Mouse (Mus musculus): ENCODE data around the gene Gm128. TPM values are rescaled to one million over a fixed set of nuclear protein-coding genes. Genes with fewer than 3 reads are reported as not detected.
A peak's percentile ranks its signal among the peaks of the same experiment; 100 is the strongest.

The Gm128 gene
- total RNA-seq, 2 experiments from 2014 or later, result 0.18 TPM; not detected in 1

GRCm38 (mm10) chr3:95269789-95270188, 28.4 kb upstream of the Gm128 start:
- no peak for DNase-seq

- peak; percentile 53 for DNase-seq
These were observed 26.5 kb upstream of the Gm128 start for GRCm38 (mm10) chr3:95267855-95268254.

GRCm38 (mm10) chr3:95266052-95266451, 24.7 kb upstream of the Gm128 start:
- DNase-seq, result no peak

- DNase-seq, result no peak
These were observed 23.3 kb upstream of the Gm128 start for GRCm38 (mm10) chr3:95264724-95265123.

- DNase-seq, result peak; percentile 83
These were observed 21.8 kb upstream of the Gm128 start for GRCm38 (mm10) chr3:95263089-95263739.

- DNase-seq, result no peak
These were observed 20.6 kb upstream of the Gm128 start for GRCm38 (mm10) chr3:95261975-95262374.

GRCm38 (mm10) chr3:95256931-95257330, 15.5 kb upstream of the Gm128 start:
- DNase-seq, result no peak

GRCm38 (mm10) chr3:95250783-95251424, 9.5 kb upstream of the Gm128 start, which contains the start of gene Bnipl:
Gene Bnipl (minus strand): TSS chr3:95251193.
- DNase-seq, result no peak

GRCm38 (mm10) chr3:95250361-95250760, 9.0 kb upstream of the Gm128 start:
- no peak for DNase-seq

GRCm38 (mm10) chr3:95247660-95248336, 6.4 kb upstream of the Gm128 start:
- no peak for DNase-seq

GRCm38 (mm10) chr3:95246465-95247231, 5.2 kb upstream of the Gm128 start:
- peak; percentile 73 for DNase-seq

- DNase-seq, result no peak
These were observed 1.7 kb upstream of the Gm128 start for GRCm38 (mm10) chr3:95243086-95243485.

- no peak for DNase-seq
These were observed 498 bp downstream of the Gm128 start for GRCm38 (mm10) chr3:95240900-95241299.

- DNase-seq, result no peak
These were observed 1.4 kb downstream of the Gm128 start for GRCm38 (mm10) chr3:95239971-95240370.

GRCm38 (mm10) chr3:95239022-95239421, 2.4 kb downstream of the Gm128 start:
- DNase-seq, result no peak

- DNase-seq, result no peak
These were observed 3.8 kb downstream of the Gm128 start for GRCm38 (mm10) chr3:95237541-95238099.

- no peak for DNase-seq
These were observed 5.8 kb downstream of the Gm128 start for GRCm38 (mm10) chr3:95235386-95236301.

GRCm38 (mm10) chr3:95233303-95233980, 8.0 kb downstream of the Gm128 start:
- no peak for DNase-seq

- peak; percentile 73 for DNase-seq
These were observed 8.6 kb downstream of the Gm128 start for GRCm38 (mm10) chr3:95232771-95233170.

Data from adrenal gland, postnatal 10 days (tissue).